Mouse (Mus musculus): Measurements from ENCODE around the gene P2rx1.

The P2rx1 gene

DNA sequence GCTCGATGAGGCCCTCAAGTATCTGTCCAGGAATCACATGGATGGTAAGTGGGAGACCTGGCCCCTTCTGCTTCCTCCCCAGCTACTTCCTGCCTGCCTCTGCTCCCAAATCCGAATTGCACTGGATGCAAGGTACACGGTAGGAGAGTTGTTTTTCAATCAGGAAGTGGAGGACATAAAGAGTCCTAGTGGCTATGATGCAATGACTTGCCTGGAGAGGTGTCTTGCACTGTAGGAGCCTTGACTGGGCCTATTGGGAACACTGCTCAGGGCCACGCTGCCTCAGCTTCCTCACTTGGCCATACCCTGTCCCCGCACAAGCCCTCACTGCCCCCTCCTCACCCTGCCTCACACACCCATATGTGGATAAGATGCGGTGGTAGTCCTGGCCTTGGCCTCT lies 9.9 kb upstream of the P2rx1 start:
- DNase-seq = no peak

DNA sequence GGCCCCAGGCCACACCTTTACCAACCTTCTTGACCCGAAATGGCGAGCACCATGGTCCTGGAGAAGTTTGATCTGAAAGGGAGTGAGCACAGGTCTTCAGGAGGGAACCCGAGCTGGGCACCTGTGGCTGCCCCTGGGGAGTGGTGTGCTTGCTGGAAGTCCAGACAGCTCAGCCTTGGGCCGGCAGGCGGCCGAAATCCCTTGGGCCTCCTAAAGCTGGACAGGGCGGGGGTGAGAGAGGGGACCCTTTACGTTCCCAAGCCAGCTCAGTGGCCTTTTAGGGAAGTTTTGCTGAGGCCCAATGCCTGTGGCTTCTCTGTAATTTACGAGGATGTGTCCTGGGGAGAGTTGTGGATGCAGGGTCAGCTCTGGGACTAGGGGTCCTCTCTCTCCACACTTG lies 8.2 kb upstream of the P2rx1 start:
- no peak for DNase-seq

- DNase-seq = no peak
Measured at GRCm38 (mm10) chr11:72991961-72992360, 6.9 kb upstream of the P2rx1 start.

GRCm38 (mm10) chr11:72996346-72996745 lies 2.6 kb upstream of the P2rx1 start:
- no peak for DNase-seq

GRCm38 (mm10) chr11:72996781-72997180 lies 2.1 kb upstream of the P2rx1 start:
- no peak for DNase-seq

DNA sequence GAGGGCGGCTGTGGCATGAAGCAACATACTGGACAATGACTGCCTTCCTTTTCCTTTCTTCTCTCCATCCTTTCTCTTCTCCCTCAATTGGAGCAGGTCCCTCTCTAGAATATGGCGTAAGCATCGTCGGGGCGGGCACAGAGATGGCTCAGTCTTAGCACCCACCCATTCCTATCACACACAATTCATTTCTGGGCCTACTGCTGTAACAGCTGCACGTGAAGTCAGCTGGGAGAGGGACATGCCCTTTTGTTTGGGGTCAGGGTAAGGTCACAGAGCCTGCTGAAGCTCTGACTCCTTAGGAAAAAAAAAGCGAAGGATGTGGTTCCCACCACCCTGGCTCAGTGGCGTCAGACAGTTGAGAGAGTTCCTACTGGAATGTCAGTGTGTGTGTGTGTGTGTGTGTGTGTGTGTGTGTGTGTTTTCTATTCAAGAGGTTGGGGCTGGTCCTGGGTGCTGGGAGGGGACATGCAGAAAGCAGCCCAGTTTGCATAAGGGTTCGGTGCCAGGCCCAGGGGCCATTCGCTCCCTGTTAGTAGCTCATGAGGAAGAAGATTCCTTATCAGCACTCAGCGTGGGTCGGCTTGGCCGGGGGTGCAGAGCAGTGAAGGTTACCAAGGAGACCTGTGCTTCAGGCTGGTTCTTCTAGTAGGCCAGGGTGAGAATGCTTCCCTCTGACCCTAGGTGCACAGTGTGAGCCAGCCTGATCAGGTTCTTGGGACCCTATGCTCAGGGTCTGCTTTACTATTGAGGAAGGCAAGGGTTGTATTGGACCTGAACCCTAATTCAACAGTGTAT lies 1.2 kb upstream of the P2rx1 start:
- no peak for DNase-seq

DNA sequence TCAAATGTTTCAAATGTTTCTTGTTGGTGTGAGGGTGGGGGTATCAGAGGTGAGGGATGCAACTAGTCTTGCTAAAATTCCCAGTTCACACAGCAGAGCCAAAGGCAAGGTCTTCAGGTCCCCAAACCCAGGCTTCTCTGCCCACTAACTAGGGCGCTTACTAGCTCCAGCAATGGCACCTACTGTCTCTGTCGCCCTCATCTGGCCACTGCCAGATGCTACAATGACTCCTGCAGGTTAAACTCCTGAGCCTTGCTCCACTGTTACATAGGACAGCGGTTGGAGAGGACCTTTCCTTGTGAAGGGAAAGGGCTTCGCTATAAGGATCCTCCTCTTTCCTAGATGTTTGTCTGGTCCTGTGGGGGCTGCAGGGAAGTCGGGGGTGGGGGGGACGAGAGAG lies 2.1 kb downstream of the P2rx1 start:
- DNase-seq = peak; percentile 65

DNA sequence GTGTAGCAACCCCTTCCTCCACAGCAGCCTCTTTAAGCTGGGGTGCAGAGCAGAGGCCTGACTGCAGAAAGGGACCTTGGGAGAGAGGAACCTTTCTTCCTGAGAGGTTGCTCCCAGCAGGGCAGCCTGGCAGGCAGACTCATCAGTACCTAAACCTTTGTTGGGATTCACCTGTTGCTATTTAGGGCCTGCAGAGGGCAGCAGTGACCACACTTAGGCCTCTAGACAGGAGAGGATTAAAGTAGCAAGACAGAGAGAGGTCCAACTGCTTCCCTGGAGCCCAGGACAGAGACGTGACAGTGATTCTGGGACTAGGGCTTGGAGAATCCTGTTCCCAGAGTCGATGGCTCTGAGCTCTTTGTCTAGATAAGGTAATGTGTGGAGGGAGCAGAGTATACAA lies 7.5 kb downstream of the P2rx1 start:
- DNase-seq = peak; percentile 38

- DNase-seq = no peak
Measured at GRCm38 (mm10) chr11:73007113-73007512, 8.2 kb downstream of the P2rx1 start.

DNA sequence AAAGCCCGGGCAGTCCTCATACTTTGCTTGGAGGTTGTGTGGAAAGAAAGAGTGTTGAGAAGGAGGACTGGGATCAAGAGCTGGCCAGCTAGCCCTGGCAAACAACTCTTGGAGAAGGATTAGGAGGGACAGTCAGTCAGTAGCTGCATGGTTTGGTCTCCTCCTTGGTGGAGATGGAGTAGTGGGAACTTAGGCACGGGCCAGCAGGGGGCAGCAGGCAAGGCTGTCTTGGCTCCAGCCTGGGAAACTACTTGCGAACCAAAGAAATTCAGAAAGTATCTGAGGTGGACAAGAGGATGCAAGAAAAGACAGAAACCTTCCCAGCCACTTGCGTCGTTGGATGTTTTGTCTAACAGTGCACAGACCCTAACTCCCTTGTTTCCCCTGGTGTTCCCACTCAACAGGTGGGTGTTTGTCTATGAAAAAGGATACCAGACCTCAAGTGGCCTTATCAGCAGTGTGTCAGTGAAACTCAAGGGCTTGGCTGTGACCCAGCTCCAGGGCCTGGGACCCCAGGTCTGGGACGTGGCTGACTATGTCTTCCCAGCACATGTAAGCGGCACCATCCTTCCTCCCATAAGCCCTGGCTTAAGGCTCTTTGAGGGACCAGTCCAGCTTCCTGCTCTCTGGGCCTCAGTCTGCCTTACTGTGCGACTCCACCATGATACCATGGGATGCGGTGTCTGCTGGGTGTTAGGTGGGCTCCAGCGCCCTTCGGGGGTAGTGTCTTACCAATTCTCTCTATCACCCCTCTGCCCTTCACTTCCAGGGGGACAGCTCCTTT lies 9.0 kb downstream of the P2rx1 start:
- DNase-seq = peak; percentile 46

- DNase-seq = no peak
Measured at GRCm38 (mm10) chr11:73008826-73009225, 9.9 kb downstream of the P2rx1 start.

- DNase-seq = no peak
Measured at GRCm38 (mm10) chr11:73009531-73010274, 10.8 kb downstream of the P2rx1 start.

GRCm38 (mm10) chr11:73013981-73014380 lies 15.1 kb downstream of the P2rx1 start:
- no peak for DNase-seq

DNA sequence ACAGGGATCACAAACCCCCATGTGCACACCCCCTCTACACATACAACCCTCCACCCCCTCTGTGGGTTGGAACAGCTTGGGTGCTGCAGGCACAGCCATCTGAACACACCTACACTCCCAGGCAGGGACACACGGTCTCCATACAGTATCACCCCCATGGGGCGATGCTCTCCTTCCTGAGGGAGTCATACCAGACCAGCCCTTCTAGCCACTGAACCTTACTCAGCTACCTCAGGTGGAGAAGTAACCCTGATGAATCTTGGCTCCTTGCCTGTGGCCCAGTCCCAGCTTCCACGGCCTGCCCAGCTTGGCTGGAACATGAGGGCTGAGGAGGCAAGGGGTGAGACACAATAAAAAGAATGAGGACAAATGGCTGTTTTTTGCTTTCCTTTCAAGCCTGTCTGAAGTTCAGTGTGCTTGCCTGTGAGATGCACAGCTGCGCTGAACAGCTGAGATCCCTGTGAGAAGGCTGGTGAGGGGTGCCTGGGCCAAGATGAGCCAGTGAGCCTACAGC lies 16.0 kb downstream of the P2rx1 start:
- no peak for DNase-seq

- no peak for DNase-seq
Measured at GRCm38 (mm10) chr11:73015391-73016102, 16.6 kb downstream of the P2rx1 start.

GRCm38 (mm10) chr11:73016103-73016420 lies 17.2 kb downstream of the P2rx1 start:
- DNase-seq = no peak

DNA sequence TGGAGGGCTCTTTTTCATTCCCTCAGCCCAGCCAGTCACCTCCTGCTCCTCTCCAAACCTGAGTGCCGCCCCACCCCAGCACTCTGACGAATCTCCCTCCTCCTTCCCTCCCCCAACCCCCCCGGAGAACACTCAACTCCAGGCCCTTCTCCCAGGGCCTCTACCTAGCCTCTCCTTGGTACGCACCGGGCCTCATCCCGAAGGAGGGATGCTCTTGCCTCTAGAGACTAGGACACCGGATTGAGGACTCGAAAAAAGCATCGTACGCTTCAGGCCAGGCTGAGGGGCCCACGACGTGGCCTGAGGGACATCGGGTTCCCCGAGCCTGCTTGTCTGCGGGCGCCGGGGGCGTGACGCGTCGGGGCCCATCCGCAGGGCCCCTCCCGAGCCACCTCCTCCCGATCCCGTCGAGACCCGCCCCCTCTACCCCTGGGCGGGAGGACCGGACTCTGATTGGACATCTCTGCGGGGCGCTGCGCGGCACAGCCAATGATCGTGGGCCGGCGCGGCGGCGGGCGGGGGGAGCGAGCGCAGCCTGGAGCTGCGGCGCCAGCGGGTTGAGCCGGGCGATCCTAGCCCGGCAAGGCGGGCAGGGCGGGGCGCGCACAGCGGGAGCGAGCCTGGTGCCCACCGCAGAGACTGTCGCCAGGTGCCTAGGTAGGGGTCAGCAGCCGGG lies 19.7 kb downstream of the P2rx1 start, which contains the start of gene Camkk1:
Gene Camkk1 (plus strand): TSS at position 538 of the 676 bp plus-strand sequence.
- peak; percentile 90 for DNase-seq

GRCm38 (mm10) chr11:73019147-73019795 lies 20.4 kb downstream of the P2rx1 start:
- peak; percentile 26 for DNase-seq

DNA sequence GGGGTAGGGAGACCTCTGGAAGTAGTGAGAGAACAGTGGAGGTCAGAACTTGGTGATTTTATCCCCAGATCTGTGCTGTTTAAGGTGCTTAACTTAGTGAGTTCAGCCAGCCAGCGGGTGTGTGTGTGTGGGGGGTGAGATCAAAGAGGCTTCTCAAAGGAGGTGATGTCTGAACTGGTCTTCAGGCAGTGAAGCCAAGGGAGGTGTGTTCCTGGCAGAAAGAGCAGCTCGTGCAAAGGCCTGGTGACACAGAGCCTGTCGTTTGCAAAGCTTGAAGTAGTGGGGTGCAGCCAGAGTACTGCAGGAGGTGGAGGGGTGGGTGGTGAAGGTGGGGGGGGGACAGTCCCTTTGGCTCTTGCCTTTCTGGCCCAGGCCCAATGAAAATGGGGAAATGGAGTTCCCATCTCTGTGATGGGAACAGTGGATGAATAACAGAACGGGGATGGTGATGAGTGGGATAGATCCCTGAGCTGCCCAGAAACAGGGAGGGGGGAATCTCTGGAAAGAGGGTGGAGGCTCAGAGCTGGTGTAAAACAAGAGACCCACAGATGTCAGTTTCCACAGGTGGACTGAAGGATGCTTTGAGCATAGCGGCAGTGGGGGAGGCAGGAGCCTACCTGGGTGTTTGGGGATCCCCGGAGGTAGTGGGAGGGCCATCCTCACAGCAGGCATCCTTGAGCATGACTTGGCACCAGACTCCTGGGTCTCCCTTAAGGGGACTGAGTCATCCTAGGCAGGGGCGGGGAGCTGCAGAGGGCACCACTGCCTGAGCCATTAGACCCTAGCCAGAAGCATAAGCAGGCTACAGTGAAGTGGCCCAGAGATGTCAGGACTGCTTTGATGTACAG lies 22.3 kb downstream of the P2rx1 start:
- no peak for DNase-seq

GRCm38 (mm10) chr11:73023099-73023498 lies 24.2 kb downstream of the P2rx1 start:
- no peak for DNase-seq

GRCm38 (mm10) chr11:73023827-73024226 lies 24.9 kb downstream of the P2rx1 start:
- no peak for DNase-seq

All from liver (tissue).